Mouse (Mus musculus) mouse trophoblast stem cell (cell line): ENCODE data around the gene Slc22a18.
"Not testable (repeated sequence)": the region's sequence is repeated elsewhere in the genome, so short reads cannot be mapped to it uniquely, and the experiment has no call there.

Experiments
- in situ Hi-C, 2 experiments: fragments of 300-500 bp; cut with MseI, MboI; formaldehyde crosslinking; loops; 2 replicates in 1 of 2; 3 replicates in 1 of 2; pipeline ENCODE4 v1.15.1; 2025

The Slc22a18 gene

GRCm38 (mm10) chr7:143502418-143503200, 29.1 kb downstream of the Slc22a18 start, which contains the start of gene Phlda2:
TSS of gene Phlda2 (minus strand) at chr7:143503150.
- in situ Hi-C loops, result no loop called here

- in situ Hi-C loops, result no loop called here
These were observed 30.4 kb downstream of the Slc22a18 start for GRCm38 (mm10) chr7:143503926-143504325.

DNA sequence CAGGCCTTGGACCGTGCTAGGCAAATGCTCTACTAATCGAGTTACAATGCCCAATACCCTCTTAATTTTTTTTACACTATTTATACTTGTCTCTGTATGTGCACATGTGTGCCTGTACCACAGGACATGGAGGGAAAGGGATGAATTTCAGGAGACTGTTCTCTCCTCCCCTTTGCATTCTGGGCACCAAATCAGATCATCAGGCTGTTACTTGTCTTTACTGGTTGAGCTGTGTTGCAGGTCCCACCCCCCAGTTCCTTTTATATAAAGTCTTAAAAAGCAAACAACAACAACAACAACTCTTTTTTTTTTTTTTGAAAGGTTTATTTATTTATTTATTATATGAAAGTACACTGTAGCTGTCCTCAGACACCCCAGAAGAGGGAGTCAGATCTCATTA, 31.9 kb downstream of the Slc22a18 start:
- in situ Hi-C loops, result no loop called here

DNA sequence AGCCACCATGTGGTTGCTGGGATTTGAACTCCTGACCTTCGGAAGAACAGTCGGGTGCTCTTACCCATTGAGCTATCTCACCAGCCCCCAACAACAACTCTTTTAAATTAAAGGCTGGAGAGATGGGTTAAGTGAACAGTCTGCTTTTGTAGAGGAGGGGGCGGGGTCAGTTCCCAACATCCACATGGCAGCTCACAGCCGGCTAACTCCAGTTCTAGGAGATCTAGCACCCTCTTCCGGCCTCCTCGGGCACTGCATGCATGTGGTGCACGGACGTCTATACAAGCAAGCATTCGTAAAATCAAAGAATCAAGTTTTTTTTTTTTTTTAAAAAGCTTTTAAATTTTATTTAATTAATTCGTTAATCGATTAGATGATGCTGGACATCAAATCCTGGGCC, 32.3 kb downstream of the Slc22a18 start:
- in situ Hi-C loops, result no loop called here

- in situ Hi-C loops, result no loop called here
These were observed 32.7 kb downstream of the Slc22a18 start for GRCm38 (mm10) chr7:143506271-143506670.

DNA sequence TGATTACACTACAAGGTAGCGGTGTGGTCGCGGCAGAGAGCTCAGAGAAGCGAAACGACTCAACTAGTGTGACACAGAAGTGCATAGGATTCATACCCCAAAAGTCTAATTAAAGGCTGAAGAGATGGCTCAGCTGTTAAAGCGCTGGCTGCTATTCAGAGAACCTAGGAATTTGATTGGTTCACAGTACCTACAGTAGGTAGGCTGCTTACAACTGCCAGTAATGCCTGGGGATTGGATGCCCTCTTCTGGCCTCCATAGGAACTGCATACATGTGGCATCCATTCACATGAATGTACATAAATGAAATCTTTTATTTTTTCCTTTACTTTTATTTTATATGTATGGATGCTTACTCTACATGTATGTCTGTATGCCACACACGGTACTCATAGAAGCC, 33.1 kb downstream of the Slc22a18 start:
- in situ Hi-C loops, result no loop called here

- in situ Hi-C loops, result no loop called here
These were observed 36.0 kb downstream of the Slc22a18 start for GRCm38 (mm10) chr7:143509566-143509965.

DNA sequence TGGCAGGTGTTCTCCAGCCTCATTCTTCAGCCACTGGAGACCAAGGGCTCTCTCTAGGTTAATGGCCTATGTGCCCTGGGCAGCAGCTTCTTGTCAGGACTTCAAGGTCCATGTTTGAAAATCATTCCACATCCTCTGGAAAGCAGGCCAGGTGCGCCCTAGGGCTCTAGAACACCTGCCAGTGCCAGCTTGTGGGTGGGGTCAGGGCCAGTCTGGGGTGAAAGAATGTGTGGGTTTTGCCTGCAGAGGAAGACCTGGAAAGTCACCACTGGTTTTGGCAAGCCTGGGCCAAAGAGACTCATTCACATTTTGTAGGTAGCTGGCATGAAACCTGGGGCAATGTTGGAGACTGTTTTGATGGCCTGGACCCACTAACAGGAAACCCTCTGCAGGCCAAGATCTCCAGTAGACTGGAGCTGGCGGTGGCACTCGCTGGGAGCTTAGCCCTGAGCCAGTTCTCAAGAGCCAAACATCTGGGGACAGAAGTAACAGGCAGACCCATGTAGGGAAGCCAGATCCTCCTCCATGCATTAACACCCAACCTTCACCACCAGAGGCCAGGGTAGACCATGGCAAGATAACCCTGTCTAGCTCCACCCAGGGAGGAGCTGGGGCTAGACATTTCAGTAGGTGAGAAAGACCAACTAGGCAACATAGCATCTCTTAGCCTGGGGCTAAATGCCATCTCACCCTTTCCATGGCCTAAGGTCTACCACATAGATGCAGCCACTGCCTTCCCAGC, 37.2 kb downstream of the Slc22a18 start:
- in situ Hi-C loops, result no loop called here

GRCm38 (mm10) chr7:143511335-143511712, 37.8 kb downstream of the Slc22a18 start:
- in situ Hi-C loops, result no loop called here

GRCm38 (mm10) chr7:143513763-143514415, 40.4 kb downstream of the Slc22a18 start:
- in situ Hi-C loops, result no loop called here

DNA sequence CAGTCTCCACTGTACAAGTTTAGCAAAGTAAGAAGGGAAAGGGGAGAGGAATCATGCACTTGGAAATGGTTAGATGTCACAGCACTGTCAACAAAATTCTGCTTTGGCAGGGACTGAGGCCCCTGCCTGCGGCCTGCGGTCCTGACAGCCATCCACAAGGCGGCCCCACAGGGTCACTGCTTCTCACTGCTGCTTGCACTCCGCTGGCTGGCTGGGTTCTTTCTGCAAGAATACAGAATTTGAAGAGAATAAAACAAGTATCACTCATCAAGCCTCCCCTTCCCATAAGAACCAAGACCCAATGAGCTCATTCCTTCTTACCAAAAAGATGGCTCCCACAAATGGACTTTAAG, 40.9 kb downstream of the Slc22a18 start:
- in situ Hi-C loops, result no loop called here

DNA sequence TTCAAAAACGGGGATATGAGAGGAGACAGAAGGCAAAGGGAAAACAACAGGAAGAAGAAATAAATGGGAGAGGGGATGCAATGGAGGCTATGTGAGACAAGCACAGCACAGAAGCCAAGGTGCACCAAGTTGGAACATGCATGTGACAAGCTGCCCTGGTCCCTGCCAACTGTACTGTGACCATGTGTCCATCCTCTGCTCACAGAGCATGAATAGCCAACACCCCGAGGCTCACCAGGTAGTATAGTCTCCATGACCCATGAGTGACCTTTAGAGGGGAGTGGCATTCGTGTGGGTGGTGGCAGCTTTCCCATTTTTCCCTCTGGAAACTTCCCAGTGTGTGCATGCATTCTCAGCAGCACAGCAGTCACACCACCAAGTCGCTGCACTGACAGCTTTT, 45.8 kb downstream of the Slc22a18 start:
- in situ Hi-C loops, result no loop called here

DNA sequence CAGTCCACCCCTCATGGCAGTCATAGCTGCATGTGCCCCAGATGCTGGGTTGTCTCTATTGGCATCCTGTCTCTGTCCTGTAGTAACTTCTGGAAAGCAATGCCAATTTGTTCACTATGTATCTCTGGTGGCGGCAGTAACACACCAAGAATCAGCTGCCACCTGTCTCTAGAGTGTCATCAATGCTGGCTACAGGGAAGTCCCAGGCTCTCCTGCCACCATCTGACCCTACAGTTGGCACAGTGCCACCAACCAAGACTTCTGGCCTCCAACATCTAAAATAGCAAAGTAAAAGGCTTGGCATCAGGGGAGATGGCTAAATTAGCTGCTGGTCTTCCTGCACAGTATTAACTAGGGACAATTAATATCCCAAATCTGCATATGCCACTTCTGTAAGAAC, 58.9 kb downstream of the Slc22a18 start:
- in situ Hi-C loops, result no loop called here

- in situ Hi-C loops, result no loop called here
These were observed 59.7 kb downstream of the Slc22a18 start for GRCm38 (mm10) chr7:143533284-143533683.

DNA sequence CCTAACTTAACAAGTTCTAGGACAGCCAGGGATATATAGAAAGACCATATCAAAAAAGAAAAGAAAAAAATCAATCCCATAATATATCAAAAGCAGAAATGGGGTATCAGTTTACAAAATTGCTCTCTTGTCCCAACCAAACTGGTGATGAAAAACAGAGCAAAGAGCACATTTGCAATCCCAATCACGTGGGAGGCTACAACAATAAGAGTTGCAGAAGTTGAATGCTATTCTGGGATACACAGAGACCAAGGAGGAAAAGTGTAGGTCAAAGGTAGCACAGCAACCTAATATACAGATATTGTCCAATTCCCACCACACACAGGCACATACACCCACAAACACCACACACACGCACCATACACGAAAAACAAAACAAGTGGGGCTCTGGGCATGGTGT, 62.7 kb downstream of the Slc22a18 start:
- in situ Hi-C loops, result no loop called here

DNA sequence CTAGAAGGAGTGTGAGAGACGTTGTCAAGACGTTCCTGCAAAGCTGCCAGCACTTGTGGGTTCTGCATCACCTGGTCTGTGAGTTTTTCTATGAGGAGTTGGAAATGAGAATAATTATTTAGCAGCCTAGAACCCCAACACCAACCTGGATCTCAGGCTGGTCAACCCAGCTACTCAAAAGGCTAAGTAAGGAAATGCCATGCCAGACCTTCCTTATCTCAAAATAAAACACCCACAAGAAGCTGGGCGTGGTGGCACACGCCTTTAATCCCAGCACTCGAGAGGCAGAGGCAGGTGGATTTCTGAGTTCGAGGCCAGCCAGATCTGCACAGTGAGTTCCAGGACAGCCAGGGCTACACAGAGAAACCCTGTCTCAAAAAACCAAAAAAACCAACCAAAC, 64.7 kb downstream of the Slc22a18 start:
- in situ Hi-C loops, result not testable (repeated sequence)

DNA sequence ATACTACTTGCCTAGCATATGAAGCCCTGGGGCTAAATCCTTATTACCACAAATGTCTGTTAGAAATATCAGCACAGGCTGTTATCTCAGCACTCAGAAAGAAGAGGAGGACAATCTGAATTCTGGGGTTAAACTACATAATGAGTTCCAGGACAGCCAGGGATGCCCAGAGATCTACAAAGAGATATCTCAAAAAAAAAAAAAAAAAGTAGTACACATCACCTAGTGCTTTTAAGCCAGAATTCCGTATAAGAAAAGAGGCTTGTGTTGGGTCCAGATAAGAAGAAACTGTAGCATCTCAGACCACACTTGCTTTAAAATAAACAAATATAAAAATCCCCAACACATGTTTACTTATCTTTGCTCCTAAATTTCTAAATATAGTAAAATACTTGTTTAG, 65.1 kb downstream of the Slc22a18 start:
- in situ Hi-C loops, result no loop called here

GRCm38 (mm10) chr7:143544368-143544767, 70.8 kb downstream of the Slc22a18 start:
- in situ Hi-C loops, result no loop called here

- in situ Hi-C loops, result no loop called here
These were observed 73.0 kb downstream of the Slc22a18 start for GRCm38 (mm10) chr7:143546554-143546953.

- in situ Hi-C loops, result no loop called here
These were observed 74.9 kb downstream of the Slc22a18 start for GRCm38 (mm10) chr7:143548231-143548961.
